Mouse (Mus musculus) E14TG2a.4 (cell line): ENCODE data around the gene Slc3a2.

Experiments
- CTCF ChIP-seq: conservative IDR thresholded peaks from 2 replicates; pipeline ENCODE4 v1.5.1; 2014; ENCODE audit warnings: low read length
- POU5F1 ChIP-seq: IDR thresholded peaks from 2 replicates; pipeline ENCODE4 v1.6.1; 2014; ENCODE audit warnings: low read length, borderline replicate concordance

DNA sequence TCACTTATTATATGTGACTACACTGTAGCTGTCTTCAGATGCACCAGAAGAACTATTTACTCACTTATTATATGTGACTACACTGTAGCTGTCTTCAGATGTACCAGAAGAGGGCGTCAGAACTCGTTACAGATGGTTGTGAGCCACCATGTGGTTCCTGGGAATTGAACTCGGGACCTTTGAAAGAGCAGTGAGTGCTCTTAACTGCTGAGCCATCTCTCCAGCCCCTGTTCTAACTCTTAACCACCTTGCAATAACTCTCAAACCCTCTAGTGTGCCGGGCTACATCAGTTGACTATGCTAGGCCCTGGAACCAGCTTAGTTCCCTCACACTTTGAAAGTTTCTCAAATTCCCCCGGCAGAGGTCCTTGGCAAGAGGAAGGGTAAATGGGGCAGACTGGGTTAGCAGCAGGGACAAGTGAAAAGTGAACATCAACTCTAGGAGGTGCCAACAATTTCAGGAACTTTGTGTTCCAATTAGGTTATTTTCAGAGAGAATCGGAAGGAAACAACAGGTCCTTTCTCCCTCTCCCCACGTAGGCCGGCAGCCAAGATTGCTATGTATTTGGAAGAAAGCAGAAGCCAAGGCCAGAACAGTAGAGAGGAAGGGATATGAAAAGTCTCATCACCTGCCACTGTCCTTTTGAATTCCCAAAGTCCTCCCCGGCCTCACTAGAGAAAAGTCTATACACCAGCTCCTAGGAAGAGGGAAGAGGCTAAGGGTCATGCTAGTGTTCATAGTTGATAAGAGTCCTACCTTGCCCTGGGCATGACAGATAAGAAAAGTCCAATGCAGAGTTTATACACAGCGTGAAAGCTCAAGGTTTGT, 8.3 kb downstream of the Slc3a2 start:
- TF ChIP-seq CTCF (no peak; the same call in 1 of the 2 replicates), POU5F1 (no peak)
